Mouse (Mus musculus) lung, postnatal 0 days (tissue): Measurements from ENCODE around the gene Hbb-bh1.

Experiments
- CTCF ChIP-seq: IDR thresholded peaks from 2 replicates; pipeline ENCODE4 v1.5.1; 2016; ENCODE audit warnings: antibody characterized with exemption, mild to moderate bottlenecking
- EP300 ChIP-seq: IDR thresholded peaks from 2 replicates; pipeline ENCODE4 v1.6.1; 2016; ENCODE audit warnings: antibody characterized with exemption, mild to moderate bottlenecking, control low read depth

- TF ChIP-seq CTCF: no peak
- TF ChIP-seq EP300: no peak
These were observed 16.1 kb upstream of the Hbb-bh1 start for GRCm38 (mm10) chr7:103859076-103859475.
